Mouse (Mus musculus) forebrain, embryonic 13.5 days (tissue): ENCODE data around the gene Cntrl. TPM values are rescaled to one million over a fixed set of nuclear protein-coding genes. Genes with fewer than 3 reads are reported as not detected.
A peak's percentile ranks its signal among the peaks of the same experiment; 100 is the strongest.

ENCODE experiments used
- ATAC-seq: fragments of 200-750 bp; cut with Nextera tagmentation; 2 replicates; pipeline ENCODE4 v1.8.0; 2017
- H3K27ac ChIP-seq: fragments of 300-500 bp; sonication (generic); 2 replicates; pipeline ENCODE4 v1.5.1; 2015; ENCODE audit warnings: inconsistent platforms, mild to moderate bottlenecking, moderate library complexity
- H3K27me3 ChIP-seq: fragments of 300-500 bp; sonication (generic); 2 replicates; pipeline ENCODE4 v1.6.1; 2015; ENCODE audit warnings: mild to moderate bottlenecking, inconsistent platforms
- H3K36me3 ChIP-seq: fragments of 300-500 bp; sonication (generic); 2 replicates; pipeline ENCODE4 v1.6.1; 2015; ENCODE audit warnings: mild to moderate bottlenecking, inconsistent platforms; ENCODE audit not compliant: poor library complexity, severe bottlenecking
- H3K4me1 ChIP-seq: fragments of 300-500 bp; sonication (generic); 2 replicates; pipeline ENCODE4 v1.6.1; 2015; ENCODE audit warnings: inconsistent platforms
- H3K4me2 ChIP-seq: fragments of 300-500 bp; sonication (generic); 2 replicates; pipeline ENCODE4 v1.6.1; 2015; ENCODE audit warnings: inconsistent platforms, mild to moderate bottlenecking, moderate library complexity
- H3K4me3 ChIP-seq: fragments of 300-500 bp; sonication (generic); 2 replicates; pipeline ENCODE4 v1.5.1; 2015; ENCODE audit warnings: mild to moderate bottlenecking, inconsistent platforms
- H3K9ac ChIP-seq: fragments of 300-500 bp; sonication (generic); 2 replicates; pipeline ENCODE4 v1.6.1; 2015; ENCODE audit warnings: mild to moderate bottlenecking, inconsistent platforms
- H3K9me3 ChIP-seq: fragments of 300-500 bp; sonication (generic); replicated peaks from 2 replicates; pipeline ENCODE4 v1.6.1; 2016; ENCODE audit warnings: inconsistent platforms
- WGBS: fragments of 180-500 bp; shearing (Covaris S2); methylation state at CpG from one replicate; pipeline ENCODE4 v1.1.7; 2015; 5-methylcytosine and 5-hydroxymethylcytosine counted together
- polyA plus RNA-seq: library from polyadenylated mRNA; unstranded; fragments of >200 nt; fragmentation: Nextera tagmentation; extraction: Ambion mirVana; gene quantifications from 2 replicates; pipeline ENCODE4 v1.2.1, GENCODE M21; 2015

Gene Cntrl
- polyA plus RNA-seq, 1 experiment from 2014 or later, result 27.8 TPM

DNA sequence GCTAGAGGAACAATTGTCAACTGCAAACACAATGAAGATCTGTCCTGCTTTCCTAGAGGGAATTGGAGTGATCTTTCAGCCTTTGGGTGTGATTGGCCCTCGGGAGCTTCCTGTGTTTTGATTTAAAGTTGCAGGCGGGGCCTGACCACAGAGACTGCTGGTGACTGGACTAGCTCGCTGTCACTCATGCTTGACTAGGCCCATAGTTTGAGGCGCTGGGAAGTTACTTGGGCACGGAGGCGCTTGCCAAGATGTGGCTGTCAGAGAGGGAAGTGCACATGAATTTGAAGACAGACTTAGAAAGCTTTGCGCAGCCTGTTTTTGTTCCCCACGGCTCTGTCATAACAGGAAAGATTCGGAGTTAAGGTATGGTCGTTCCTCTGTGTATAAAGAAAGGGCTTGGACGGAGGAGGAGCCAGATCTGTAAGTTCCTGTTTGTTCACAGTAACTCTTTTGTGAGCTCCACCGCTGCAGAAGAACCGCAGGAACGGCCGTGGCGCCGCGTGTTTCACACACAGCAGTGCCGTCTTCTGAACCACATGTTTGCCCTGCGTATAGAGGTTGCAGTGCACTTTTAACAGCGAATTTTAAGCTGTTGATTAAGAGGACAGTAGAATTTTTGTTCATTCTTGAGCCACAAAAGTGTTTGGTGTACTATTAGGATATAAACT is 22.8 kb downstream of the Cntrl start:
- Histone ChIP-seq H3K4me1 (peaks cover 24% of the 10 kb centered on the region), H3K4me2 (peak overlapping the region; percentile 65), H3K4me3 (peak overlapping the region; percentile 47), H3K27me3 (no peaks in the 10 kb centered on the region), H3K9ac (peak overlapping the region; percentile 63), H3K36me3 (peaks cover 26% of the 10 kb centered on the region), H3K9me3 (no peaks in the 10 kb centered on the region), H3K27ac (peak overlapping the region; percentile 51)
- under 1% methylated on average over 21 of the region's 21 CpGs for WGBS
- peak; percentile 100 for ATAC-seq

GRCm38 (mm10) chr2:35132662-35133055 is 23.4 kb downstream of the Cntrl start:
- Histone ChIP-seq H3K36me3 (peaks cover 32% of the 10 kb centered on the region), H3K4me2 (peak overlapping the region; percentile 65), H3K9ac (peak overlapping the region; percentile 63), H3K9me3 (no peaks in the 10 kb centered on the region), H3K4me3 (peak overlapping the region; percentile 47), H3K27ac (peak overlapping the region; percentile 51), H3K27me3 (no peaks in the 10 kb centered on the region), H3K4me1 (peaks cover 24% of the 10 kb centered on the region)
- 3% methylated on average over 5 of the region's 5 CpGs for WGBS
- peak; percentile 4; the same call in 1 of the 2 replicates for ATAC-seq

- peaks cover 37% of the 10 kb centered on the region for H3K36me3 ChIP-seq
- H3K9me3 ChIP-seq, result no peaks in the 10 kb centered on the region
- no peak overlapping the region; the same call in 1 of the 2 replicates for H3K4me2 ChIP-seq
- ATAC-seq, result no peak
- H3K4me3 ChIP-seq, result no peak overlapping the region
- 0 out of 2 replicates have a peak overlapping the region, but pooled peaks have one; percentile 21 for H3K9ac ChIP-seq
- WGBS, result 73% methylated on average over 5 of the region's 5 CpGs
- peaks cover 24% of the 10 kb centered on the region for H3K4me1 ChIP-seq
- H3K27ac ChIP-seq, result no peak overlapping the region
- no peaks in the 10 kb centered on the region for H3K27me3 ChIP-seq
These were observed 24.6 kb downstream of the Cntrl start for GRCm38 (mm10) chr2:35133891-35134290.

GRCm38 (mm10) chr2:35138576-35138975 is 29.3 kb downstream of the Cntrl start:
- Histone ChIP-seq H3K4me1 (peaks cover 8% of the 10 kb centered on the region; the same call in 1 of the 2 replicates), H3K4me3 (no peak overlapping the region), H3K9ac (no peak overlapping the region), H3K27me3 (no peaks in the 10 kb centered on the region), H3K4me2 (no peak overlapping the region), H3K36me3 (peaks cover 75% of the 10 kb centered on the region), H3K27ac (no peak overlapping the region), H3K9me3 (no peaks in the 10 kb centered on the region)
- 100% methylated on average over 1 of the region's 1 CpGs for WGBS
- ATAC-seq, result no peak

GRCm38 (mm10) chr2:35141673-35142072 is 32.4 kb downstream of the Cntrl start:
- no peak overlapping the region for H3K9ac ChIP-seq
- H3K9me3 ChIP-seq, result no peaks in the 10 kb centered on the region
- no peak overlapping the region for H3K4me2 ChIP-seq
- H3K4me1 ChIP-seq, result no peaks in the 10 kb centered on the region
- whole genome bisulfite sequencing, result 91% methylated on average over 3 of the region's 3 CpGs
- no peaks in the 10 kb centered on the region for H3K27me3 ChIP-seq
- no peak for ATAC-seq
- no peak overlapping the region for H3K27ac ChIP-seq
- peaks cover 91% of the 10 kb centered on the region for H3K36me3 ChIP-seq
- no peak overlapping the region for H3K4me3 ChIP-seq

DNA sequence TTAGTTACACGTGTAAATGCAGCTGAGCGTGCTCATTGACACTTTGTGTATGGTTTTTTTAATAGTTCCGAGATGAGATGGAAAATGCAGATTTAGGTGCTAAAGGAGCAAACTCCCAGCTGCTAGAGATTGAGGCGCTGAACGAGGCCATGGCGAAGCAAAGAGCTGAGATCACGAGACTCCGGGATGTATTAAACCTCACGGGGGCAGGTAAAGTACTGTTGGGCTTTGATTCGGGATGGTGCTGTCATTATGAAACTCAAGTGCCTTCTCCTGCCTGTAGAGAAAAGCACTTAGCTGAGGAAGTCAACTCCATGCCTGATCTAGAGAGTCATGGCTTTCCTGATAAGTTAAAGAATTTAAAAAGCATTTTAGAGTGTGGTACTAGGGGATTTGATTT is 39.5 kb downstream of the Cntrl start:
- Histone ChIP-seq H3K4me1 (no peaks in the 10 kb centered on the region), H3K9me3 (no peaks in the 10 kb centered on the region), H3K4me3 (no peak overlapping the region), H3K4me2 (no peak overlapping the region), H3K36me3 (peaks cover 97% of the 10 kb centered on the region), H3K27ac (no peak overlapping the region), H3K27me3 (no peaks in the 10 kb centered on the region), H3K9ac (no peak overlapping the region)
- WGBS, result 95% methylated on average over 10 of the region's 10 CpGs
- ATAC-seq, result no peak

GRCm38 (mm10) chr2:35151303-35151882 is 42.1 kb downstream of the Cntrl start:
- H3K36me3 ChIP-seq, result peaks cover 98% of the 10 kb centered on the region
- H3K4me1 ChIP-seq, result no peaks in the 10 kb centered on the region
- no peaks in the 10 kb centered on the region for H3K9me3 ChIP-seq
- no peaks in the 10 kb centered on the region for H3K27me3 ChIP-seq
- no peak overlapping the region for H3K27ac ChIP-seq
- no peak overlapping the region for H3K4me3 ChIP-seq
- no peak overlapping the region for H3K4me2 ChIP-seq
- WGBS, result 93% methylated on average over 13 of the region's 13 CpGs
- ATAC-seq, result no peak
- no peak overlapping the region for H3K9ac ChIP-seq

DNA sequence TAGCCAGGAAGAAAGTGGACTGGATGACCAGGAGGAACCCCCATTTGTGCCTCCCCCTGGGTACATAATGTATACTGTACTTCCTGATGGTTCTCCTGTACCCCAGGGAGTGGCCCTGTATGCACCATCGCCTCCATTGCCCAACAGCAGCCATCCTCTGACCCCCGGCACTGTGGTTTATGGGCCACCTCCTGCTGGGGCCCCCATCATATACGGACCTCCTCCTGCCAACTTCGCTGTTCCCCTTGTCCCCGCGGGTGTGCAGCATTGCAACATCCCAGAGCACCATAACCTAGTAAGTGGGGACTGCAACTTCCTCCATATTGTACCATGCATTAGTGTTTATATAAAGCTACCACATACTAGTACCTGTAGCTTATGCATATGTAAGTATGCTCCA is 43.9 kb downstream of the Cntrl start:
- no peaks in the 10 kb centered on the region for H3K27me3 ChIP-seq
- peaks cover 97% of the 10 kb centered on the region for H3K36me3 ChIP-seq
- no peaks in the 10 kb centered on the region for H3K4me1 ChIP-seq
- no peak overlapping the region for H3K4me2 ChIP-seq
- ATAC-seq, result no peak
- no peak overlapping the region for H3K9ac ChIP-seq
- WGBS, result 94% methylated on average over 6 of the region's 6 CpGs
- H3K27ac ChIP-seq, result no peak overlapping the region
- no peaks in the 10 kb centered on the region for H3K9me3 ChIP-seq
- no peak overlapping the region for H3K4me3 ChIP-seq

- Histone ChIP-seq H3K27ac (no peak overlapping the region), H3K9ac (no peak overlapping the region), H3K36me3 (peaks cover 97% of the 10 kb centered on the region), H3K9me3 (no peaks in the 10 kb centered on the region), H3K27me3 (no peaks in the 10 kb centered on the region), H3K4me2 (no peak overlapping the region), H3K4me3 (no peak overlapping the region), H3K4me1 (no peaks in the 10 kb centered on the region)
- no peak for ATAC-seq
- 89% methylated on average over 8 of the region's 8 CpGs for WGBS
These were observed 44.7 kb downstream of the Cntrl start for GRCm38 (mm10) chr2:35153844-35154554.

DNA sequence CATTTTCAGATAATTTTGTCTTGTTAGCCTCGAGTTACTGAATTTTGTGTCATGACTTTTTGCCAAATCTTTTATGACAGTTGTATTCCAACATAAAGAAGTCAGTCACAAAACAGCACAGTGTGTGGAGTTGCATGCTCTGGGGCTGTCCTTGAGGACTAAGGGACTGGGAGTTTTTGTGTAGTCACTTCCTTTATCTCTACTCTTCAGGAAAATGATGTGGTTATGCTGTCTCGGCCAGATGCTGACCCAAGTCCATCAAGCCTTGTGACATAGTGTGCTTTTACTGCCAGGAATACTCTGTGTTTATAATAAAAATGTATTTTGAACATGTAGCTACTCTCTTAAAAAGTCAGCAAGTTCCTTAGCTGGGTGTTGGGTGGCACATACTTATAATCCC is 47.7 kb downstream of the Cntrl start:
- no peak overlapping the region for H3K4me2 ChIP-seq
- H3K27ac ChIP-seq, result no peak overlapping the region
- H3K4me1 ChIP-seq, result no peaks in the 10 kb centered on the region
- H3K9me3 ChIP-seq, result no peaks in the 10 kb centered on the region
- H3K36me3 ChIP-seq, result peaks cover 84% of the 10 kb centered on the region
- no peak for ATAC-seq
- no peak overlapping the region for H3K4me3 ChIP-seq
- H3K27me3 ChIP-seq, result no peaks in the 10 kb centered on the region
- H3K9ac ChIP-seq, result no peak overlapping the region
- 96% methylated on average over 2 of the region's 2 CpGs for WGBS

- H3K36me3 ChIP-seq, result peaks cover 83% of the 10 kb centered on the region
- no peak overlapping the region for H3K9ac ChIP-seq
- ATAC-seq, result no peak
These were observed 48.5 kb downstream of the Cntrl start for GRCm38 (mm10) chr2:35157836-35158235.

DNA sequence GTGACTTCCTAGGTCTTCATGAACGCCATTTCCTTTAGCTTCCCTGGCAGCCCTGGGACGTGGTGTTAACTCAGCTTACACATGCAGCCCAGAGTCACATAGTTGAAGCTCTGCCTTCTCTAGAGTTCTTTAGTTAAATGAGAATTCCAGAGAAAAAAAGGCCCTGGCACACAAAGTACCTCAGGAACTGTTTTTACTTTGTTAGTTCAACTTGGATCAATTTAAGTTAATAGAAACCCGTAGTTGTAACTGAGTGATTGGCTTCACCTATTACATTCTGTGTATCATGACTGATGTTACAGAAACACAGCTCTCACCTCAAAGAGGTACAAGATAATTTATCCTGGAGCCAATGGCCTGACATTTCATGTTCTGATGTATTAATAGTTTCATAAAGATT is 49.1 kb downstream of the Cntrl start:
- H3K27me3 ChIP-seq, result no peaks in the 10 kb centered on the region
- WGBS, result 87% methylated on average over 3 of the region's 3 CpGs
- H3K4me2 ChIP-seq, result no peak overlapping the region
- H3K4me1 ChIP-seq, result no peaks in the 10 kb centered on the region
- no peaks in the 10 kb centered on the region for H3K9me3 ChIP-seq
- no peak overlapping the region for H3K27ac ChIP-seq
- no peak for ATAC-seq
- H3K36me3 ChIP-seq, result peaks cover 83% of the 10 kb centered on the region
- no peak overlapping the region for H3K4me3 ChIP-seq
- H3K9ac ChIP-seq, result no peak overlapping the region

More at GRCm38 (mm10) chr2:35157836-35158235, 48.5 kb downstream of the Cntrl start:
- no peak overlapping the region for H3K4me3 ChIP-seq
- H3K4me1 ChIP-seq, result no peaks in the 10 kb centered on the region
- no peaks in the 10 kb centered on the region for H3K27me3 ChIP-seq
- H3K27ac ChIP-seq, result no peak overlapping the region
- no peaks in the 10 kb centered on the region for H3K9me3 ChIP-seq
- H3K4me2 ChIP-seq, result no peak overlapping the region
- WGBS, result 88% methylated on average over 7 of the region's 7 CpGs
